Mouse (Mus musculus) MEL (cell line): ENCODE results near the gene Exoc6b.

Experiments used
- BHLHE40 ChIP-seq: IDR thresholded peaks from 2 replicates; pipeline ENCODE4 v1.6.1; 2012; ENCODE audit warnings: low read depth, mild to moderate bottlenecking, inconsistent platforms, low read length, improper control_type of control experiment, borderline replicate concordance
- CTCF ChIP-seq, 3 experiments: IDR thresholded peaks in 2 of 3; conservative IDR thresholded peaks in 1 of 3; 2 replicates each; pipeline ENCODE4 v1.5.1; 2011 to 2012; ENCODE audit warnings: low read length in 3 of 3, low read depth in 2 of 3, mild to moderate bottlenecking in 2 of 3, improper control_type of control experiment in 1 of 3, inconsistent platforms in 1 of 3, mixed read lengths in 1 of 3, moderate library complexity in 1 of 3; ENCODE audit not compliant: control insufficient read depth in 1 of 3, insufficient read depth in 1 of 3, poor library complexity in 1 of 3, severe bottlenecking in 1 of 3
- ELF1 ChIP-seq: IDR thresholded peaks from 2 replicates; pipeline ENCODE4 v1.6.1; 2014; ENCODE audit warnings: low read depth, mild to moderate bottlenecking, inconsistent platforms, low read length, improper control_type of control experiment, moderate library complexity
- EP300 ChIP-seq, 2 experiments: IDR thresholded peaks; 2 replicates each; pipeline ENCODE4 v1.6.1; 2011; ENCODE audit warnings: improper control_type of control experiment in 2 of 2, low read length in 2 of 2, low read depth in 1 of 2, mild to moderate bottlenecking in 1 of 2
- GABPA ChIP-seq: IDR thresholded peaks from 2 replicates; pipeline ENCODE4 v1.6.1; 2012; ENCODE audit warnings: low read depth, mild to moderate bottlenecking, inconsistent platforms, low read length, improper control_type of control experiment, moderate library complexity
- GATA1 ChIP-seq: IDR thresholded peaks from 2 replicates; pipeline ENCODE4 v1.6.1; 2011; ENCODE audit warnings: low read depth, low read length, improper control_type of control experiment
- JUND ChIP-seq: IDR thresholded peaks from 2 replicates; pipeline ENCODE4 v1.6.1; 2011; ENCODE audit warnings: low read depth, mild to moderate bottlenecking, improper control_type of control experiment, low read length
- MAFK ChIP-seq: IDR thresholded peaks from 2 replicates; pipeline ENCODE4 v1.6.1; 2011; ENCODE audit warnings: low read depth, mild to moderate bottlenecking, low read length, improper control_type of control experiment, borderline replicate concordance
- POLR2A ChIP-seq, 2 experiments: IDR thresholded peaks; 2 replicates each; pipeline ENCODE4 v1.6.1; 2011 to 2012; ENCODE audit warnings: low read length in 2 of 2, mild to moderate bottlenecking in 2 of 2, control low read depth in 1 of 2, improper control_type of control experiment in 1 of 2, low read depth in 1 of 2, moderate library complexity in 1 of 2; ENCODE audit not compliant: control insufficient read depth in 1 of 2, insufficient read depth in 1 of 2, poor library complexity in 1 of 2
- USF1 ChIP-seq: IDR thresholded peaks from 2 replicates; pipeline ENCODE4 v1.6.1; 2014; ENCODE audit warnings: low read depth, mild to moderate bottlenecking, inconsistent platforms, low read length, improper control_type of control experiment, moderate library complexity

GRCm38 (mm10) chr6:84594626-84595025 lies 474.7 kb downstream of the Exoc6b start:
- TF ChIP-seq USF1 (no peak), JUND (no peak), POLR2A (IDR thresholded peaks at IDR 0.05; ENCODE audit: control insufficient read depth in 1 of 2, insufficient read depth in 1 of 2, low read depth in 1 of 2, low read length in 2 of 2, poor library complexity in 1 of 2) (no peak), BHLHE40 (no peak), GABPA (no peak), EP300 (IDR thresholded peaks at IDR 0.05; ENCODE audit: low read depth in 1 of 2, low read length in 2 of 2) (no peak), MAFK (no peak), ELF1 (no peak), CTCF (IDR thresholded peaks at IDR 0.05 in 2 of 3, conservative IDR thresholded peaks at IDR 0.05 in 1 of 3; ENCODE audit: control insufficient read depth in 1 of 3, insufficient read depth in 1 of 3, low read depth in 2 of 3, low read length in 3 of 3, poor library complexity in 1 of 3, severe bottlenecking in 1 of 3) (no peak), GATA1 (no peak)
